Mouse (Mus musculus) lung, postnatal 0 days (tissue): Measurements from ENCODE around the gene Apeh. TPM values are rescaled to one million over a fixed set of nuclear protein-coding genes. Genes with fewer than 3 reads are reported as not detected.
A peak's percentile ranks its signal among the peaks of the same experiment; 100 is the strongest.

Source experiments
- ATAC-seq: fragments of 200-750 bp; cut with Nextera tagmentation; 2 replicates; pipeline ENCODE4 v1.8.0; 2017; ENCODE audit warnings: moderate library complexity
- DNase-seq: peaks from one replicate; pipeline ENCODE4 v3.0.0-alpha.2; 2016; ENCODE audit warnings: low spot score
- H3K27ac ChIP-seq: fragments of 300-500 bp; sonication (generic); 2 replicates; pipeline ENCODE4 v1.5.1; 2014; ENCODE audit warnings: antibody characterized with exemption, mild to moderate bottlenecking, low read length, mixed read lengths
- H3K27me3 ChIP-seq: fragments of 300-500 bp; sonication (generic); replicated peaks from 2 replicates; pipeline ENCODE4 v1.6.1; 2014; ENCODE audit warnings: low read length, mixed read lengths; ENCODE audit not compliant: insufficient read depth
- H3K36me3 ChIP-seq: fragments of 300-500 bp; sonication (generic); 2 replicates; pipeline ENCODE4 v1.6.1; 2014; ENCODE audit warnings: low read length, mixed read lengths; ENCODE audit not compliant: insufficient read depth
- H3K4me1 ChIP-seq: fragments of 300-500 bp; sonication (generic); 2 replicates; pipeline ENCODE4 v1.6.1; 2014; ENCODE audit warnings: antibody characterized with exemption, low read depth, low read length, mixed read lengths; ENCODE audit not compliant: insufficient read depth
- H3K4me2 ChIP-seq: fragments of 300-500 bp; sonication (generic); replicated peaks from 2 replicates; pipeline ENCODE4 v1.6.1; 2014; ENCODE audit warnings: low read depth, mild to moderate bottlenecking, low read length, moderate library complexity, mixed read lengths
- H3K4me3 ChIP-seq: fragments of 300-500 bp; sonication (generic); 2 replicates; pipeline ENCODE4 v1.5.1; 2014; ENCODE audit warnings: low read depth, low read length
- H3K9ac ChIP-seq: fragments of 300-500 bp; sonication (generic); replicated peaks from 2 replicates; pipeline ENCODE4 v1.6.1; 2014; ENCODE audit warnings: low read depth, mild to moderate bottlenecking
- H3K9me3 ChIP-seq: fragments of 300-500 bp; sonication (generic); 2 replicates; pipeline ENCODE4 v1.6.1; 2016; ENCODE audit warnings: low read length, mixed read lengths
- CTCF ChIP-seq: IDR thresholded peaks from 2 replicates; pipeline ENCODE4 v1.5.1; 2016; ENCODE audit warnings: antibody characterized with exemption, mild to moderate bottlenecking
- EP300 ChIP-seq: IDR thresholded peaks from 2 replicates; pipeline ENCODE4 v1.6.1; 2016; ENCODE audit warnings: antibody characterized with exemption, mild to moderate bottlenecking, control low read depth
- WGBS: fragments of 180-500 bp; shearing (Covaris S2); extraction: QIAGEN DNeasy Blood & Tissue Kit; methylation state at CpG from one replicate; pipeline ENCODE4 v1.1.7; 2014; 5-methylcytosine and 5-hydroxymethylcytosine counted together
- polyA plus RNA-seq: library from polyadenylated mRNA; unstranded; fragments of >200 nt; fragmentation: Nextera tagmentation; extraction: Ambion mirVana; gene quantifications from 2 replicates; pipeline ENCODE4 v1.2.1, GENCODE M21; 2015

The Apeh gene
- polyA plus RNA-seq, 1 experiment from 2014 or later, result 29.3 TPM

GRCm38 (mm10) chr9:108055661-108056237, 38.7 kb downstream of the Apeh start:
- Histone ChIP-seq H3K27me3 (no peaks in the 10 kb centered on the region), H3K4me1 (0 out of 2 replicates have a peak, but pooled peaks cover 3% of the 10 kb centered on the region), H3K36me3 (peaks cover 29% of the 10 kb centered on the region), H3K9me3 (no peaks in the 10 kb centered on the region), H3K27ac (no peak overlapping the region), H3K4me2 (no peak overlapping the region), H3K9ac (no peak overlapping the region), H3K4me3 (no peak overlapping the region)
- DNase-seq, result no peak
- ATAC-seq, result no peak
- TF ChIP-seq EP300, result no peak
- 95% methylated on average over 6 of the region's 6 CpGs for WGBS

- Histone ChIP-seq H3K9ac (no peak overlapping the region), H3K4me2 (no peak overlapping the region), H3K27me3 (no peaks in the 10 kb centered on the region), H3K36me3 (peaks cover 29% of the 10 kb centered on the region), H3K4me3 (no peak overlapping the region), H3K4me1 (peaks cover 4% of the 10 kb centered on the region; the same call in 1 of the 2 replicates), H3K9me3 (no peaks in the 10 kb centered on the region), H3K27ac (no peak overlapping the region)
- no peak for DNase-seq
- WGBS, result 47% methylated on average over 1 of the region's 1 CpGs
- no peak for TF ChIP-seq EP300
- TF ChIP-seq CTCF, result no peak
- ATAC-seq, result no peak
These were observed 39.3 kb downstream of the Apeh start for GRCm38 (mm10) chr9:108055061-108055460.

DNA sequence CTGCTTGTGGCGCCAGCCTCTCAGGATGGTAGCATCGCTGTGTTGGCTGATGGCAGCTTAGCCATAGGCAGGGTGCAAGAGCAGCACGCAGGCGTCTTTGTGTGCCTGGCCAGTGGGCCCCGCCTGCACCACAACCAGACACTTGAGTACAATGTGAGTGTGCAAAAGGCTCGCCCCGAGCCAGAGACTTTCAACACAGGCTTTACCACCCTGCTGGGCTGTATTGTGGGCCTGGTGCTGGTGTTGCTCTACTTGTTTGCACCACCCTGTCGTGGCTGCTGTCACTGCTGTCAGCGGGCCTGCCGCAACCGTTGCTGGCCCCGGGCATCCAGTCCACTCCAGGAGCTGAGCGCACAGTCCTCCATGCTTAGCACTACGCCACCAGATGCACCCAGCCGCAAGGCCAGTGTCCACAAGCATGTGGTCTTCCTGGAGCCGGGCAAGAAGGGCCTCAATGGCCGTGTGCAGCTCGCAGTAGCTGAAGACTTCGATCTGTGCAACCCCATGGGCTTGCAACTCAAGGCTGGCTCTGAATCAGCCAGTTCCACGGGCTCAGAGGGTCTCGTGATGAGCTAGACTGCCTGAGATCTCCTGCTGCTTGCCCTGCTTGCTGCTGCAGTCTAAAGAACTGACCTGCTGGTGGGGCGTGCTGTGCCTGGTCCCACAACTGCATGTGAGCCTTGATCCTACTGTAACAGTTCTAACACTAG, 39.9 kb downstream of the Apeh start:
- H3K27ac ChIP-seq, result no peak overlapping the region

GRCm38 (mm10) chr9:108053665-108054225, 40.7 kb downstream of the Apeh start:
- Histone ChIP-seq H3K4me3 (no peak overlapping the region), H3K4me1 (peaks cover 7% of the 10 kb centered on the region; the same call in 1 of the 2 replicates), H3K27ac (no peak overlapping the region), H3K36me3 (peaks cover 21% of the 10 kb centered on the region), H3K4me2 (no peak overlapping the region), H3K9ac (no peak overlapping the region), H3K27me3 (no peaks in the 10 kb centered on the region), H3K9me3 (no peaks in the 10 kb centered on the region)
- 76% methylated on average over 15 of the region's 15 CpGs for WGBS
- no peak for TF ChIP-seq EP300
- no peak for TF ChIP-seq CTCF
- ATAC-seq (no peak), DNase-seq (no peak)

More for the DNA sequence above, 39.9 kb downstream of the Apeh start:
- H3K4me3 ChIP-seq, result no peak overlapping the region
- H3K9me3 ChIP-seq, result no peaks in the 10 kb centered on the region
- TF ChIP-seq CTCF (no peak), EP300 (no peak)
- 83% methylated on average over 22 of the region's 22 CpGs for WGBS
- no peak overlapping the region for H3K9ac ChIP-seq
- no peak for ATAC-seq
- no peak for DNase-seq
- peaks cover 28% of the 10 kb centered on the region for H3K36me3 ChIP-seq
- no peak overlapping the region for H3K4me2 ChIP-seq
- peaks cover 7% of the 10 kb centered on the region; the same call in 1 of the 2 replicates for H3K4me1 ChIP-seq
- H3K27me3 ChIP-seq, result no peaks in the 10 kb centered on the region

DNA sequence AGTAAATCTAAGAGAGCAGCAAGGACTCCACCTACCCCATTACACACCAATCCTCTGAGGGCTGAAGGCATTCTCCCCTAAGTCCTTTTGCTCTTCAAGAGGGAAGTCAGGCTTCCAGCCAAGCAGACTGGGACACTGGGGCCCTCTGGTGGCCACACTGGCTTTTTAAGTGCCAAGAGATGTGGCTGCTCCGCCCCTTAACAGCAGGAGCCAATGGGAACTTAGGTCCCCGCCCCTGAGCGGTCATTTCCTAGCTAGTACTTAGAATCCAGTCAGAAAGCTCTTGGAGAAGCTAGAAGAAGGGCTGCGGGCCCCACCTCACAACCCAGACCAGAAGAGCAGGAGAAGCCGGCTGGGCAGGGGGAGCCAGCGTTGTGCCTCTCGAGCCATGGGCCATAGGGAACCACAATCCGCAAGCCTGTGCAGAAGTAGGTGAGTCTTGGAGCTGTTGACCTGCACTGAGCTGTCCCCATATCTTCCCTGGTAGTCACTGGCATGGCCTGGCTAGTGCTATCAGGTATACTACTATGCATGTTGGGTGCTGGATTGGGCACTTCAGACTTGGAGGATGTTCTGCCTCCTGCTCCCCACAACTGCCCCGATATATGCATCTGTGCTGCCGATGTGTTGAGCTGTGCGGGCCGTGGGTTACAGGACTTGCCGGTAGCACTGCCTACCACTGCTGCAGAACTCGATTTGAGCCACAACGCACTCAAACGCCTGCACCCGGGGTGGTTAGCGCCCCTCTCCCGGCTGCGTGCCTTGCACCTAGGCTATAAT, 41.3 kb downstream of the Apeh start, which contains the start of gene Amigo3:
TSS of gene Amigo3 (plus strand) at position 275 of the 780 bp plus-strand sequence.
- DNase-seq (peak; percentile 98), ATAC-seq (peak; percentile 74)
- Histone ChIP-seq H3K4me3 (no peak within 1 kb of the TSS), H3K4me1 (peaks cover 7% of the 10 kb centered on the region; the same call in 1 of the 2 replicates), H3K9ac (no peak within 1 kb of the TSS), H3K9me3 (no peaks in the 10 kb centered on the region), H3K27me3 (no peaks in the 10 kb centered on the region), H3K36me3 (peaks cover 15% of the 10 kb centered on the region; the same call in 1 of the 2 replicates), H3K27ac (0 out of 2 replicates have a peak within 1 kb of the TSS, but pooled peaks have one; percentile 39), H3K4me2 (peak within 1 kb of the TSS; percentile 39)
- WGBS, result 52% methylated on average over 20 of the region's 20 CpGs
- no peak for TF ChIP-seq EP300
- peak; percentile 97 for TF ChIP-seq CTCF

DNA sequence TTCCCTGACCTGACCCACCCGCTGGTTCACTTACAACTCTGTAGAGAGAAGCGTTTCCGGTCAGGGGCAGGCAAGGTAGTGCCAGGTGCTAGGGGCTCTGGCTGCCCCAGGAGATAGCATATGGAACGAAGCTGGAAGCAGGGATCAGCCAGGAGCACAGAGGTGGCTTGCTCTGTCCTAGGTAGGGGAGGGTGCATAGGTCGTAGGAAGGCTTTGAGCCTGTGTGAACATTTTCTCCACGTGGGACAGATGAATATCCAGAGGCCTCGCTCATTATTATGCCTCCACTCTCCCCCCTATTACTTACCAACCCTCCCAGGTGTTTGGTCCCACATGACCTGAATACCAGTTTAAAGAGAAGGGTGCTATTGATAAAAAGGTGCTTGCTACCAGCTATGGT, 42.0 kb downstream of the Apeh start:
- no peaks in the 10 kb centered on the region for H3K9me3 ChIP-seq
- no peak overlapping the region for H3K9ac ChIP-seq
- no peak overlapping the region for H3K4me2 ChIP-seq
- ATAC-seq (no peak), DNase-seq (no peak)
- 75% methylated on average over 7 of the region's 7 CpGs for WGBS
- no peak for TF ChIP-seq CTCF
- no peak for TF ChIP-seq EP300
- H3K36me3 ChIP-seq, result peaks cover 12% of the 10 kb centered on the region; the same call in 1 of the 2 replicates
- H3K27me3 ChIP-seq, result no peaks in the 10 kb centered on the region
- no peak overlapping the region for H3K4me3 ChIP-seq
- H3K4me1 ChIP-seq, result peaks cover 7% of the 10 kb centered on the region; the same call in 1 of the 2 replicates
- no peak overlapping the region for H3K27ac ChIP-seq
